Mouse (Mus musculus) liver, embryonic 12.5 days (tissue): Measurements from ENCODE around the gene Fasn. TPM values are rescaled to one million over a fixed set of nuclear protein-coding genes. Genes with fewer than 3 reads are reported as not detected.

Source experiments
- ATAC-seq: fragments of 200-750 bp; cut with Nextera tagmentation; 2 replicates; pipeline ENCODE4 v1.8.0; 2017; ENCODE audit warnings: moderate number of reproducible peaks, mild to moderate bottlenecking, moderate library complexity
- H3K27ac ChIP-seq: fragments of 300-500 bp; sonication (generic); 2 replicates; pipeline ENCODE4 v1.5.1; 2016; ENCODE audit warnings: mild to moderate bottlenecking
- H3K27me3 ChIP-seq: fragments of 300-500 bp; sonication (generic); replicated peaks from 2 replicates; pipeline ENCODE4 v1.6.1; 2016; ENCODE audit warnings: mild to moderate bottlenecking, moderate library complexity
- H3K36me3 ChIP-seq: fragments of 300-500 bp; sonication (generic); 2 replicates; pipeline ENCODE4 v1.6.1; 2016; ENCODE audit warnings: mild to moderate bottlenecking, moderate library complexity
- H3K4me1 ChIP-seq: fragments of 300-500 bp; sonication (generic); 2 replicates; pipeline ENCODE4 v1.6.1; 2016
- H3K4me2 ChIP-seq: fragments of 300-500 bp; sonication (generic); 2 replicates; pipeline ENCODE4 v1.6.1; 2016; ENCODE audit warnings: mild to moderate bottlenecking, moderate library complexity
- H3K4me3 ChIP-seq: fragments of 300-500 bp; sonication (generic); 2 replicates; pipeline ENCODE4 v1.5.1; 2016; ENCODE audit warnings: mild to moderate bottlenecking, moderate library complexity
- H3K9ac ChIP-seq: fragments of 300-500 bp; sonication (generic); 2 replicates; pipeline ENCODE4 v1.6.1; 2016; ENCODE audit warnings: mild to moderate bottlenecking, moderate library complexity
- H3K9me3 ChIP-seq: fragments of 300-500 bp; sonication (generic); replicated peaks from 2 replicates; pipeline ENCODE4 v1.6.1; 2016; ENCODE audit warnings: mild to moderate bottlenecking, moderate library complexity
- WGBS: fragments of 180-500 bp; shearing (Covaris S2); methylation state at CpG from one replicate; pipeline ENCODE4 v1.1.7; 2016; ENCODE audit not compliant: insufficient replicate concordance; 5-methylcytosine and 5-hydroxymethylcytosine counted together
- polyA plus RNA-seq: library from polyadenylated mRNA; unstranded; fragments of >200 nt; fragmentation: Nextera tagmentation; extraction: Ambion mirVana; gene quantifications from 2 replicates; pipeline ENCODE4 v1.2.1, GENCODE M21; 2016

Fasn gene
- polyA plus RNA-seq, 1 experiment from 2014 or later = 35.9 TPM

GRCm38 (mm10) chr11:120825289-120825863 lies 1.0 kb upstream of the Fasn start:
- whole genome bisulfite sequencing = 67% methylated on average over 4 of the region's 4 CpGs
- Histone ChIP-seq H3K4me2 (peak overlapping the region; percentile 95), H3K4me1 (peaks cover 50% of the 10 kb centered on the region), H3K27me3 (0 out of 2 replicates have a peak, but pooled peaks cover 4% of the 10 kb centered on the region), H3K4me3 (peak overlapping the region; percentile 77), H3K9ac (peak overlapping the region; percentile 70), H3K36me3 (peaks cover 28% of the 10 kb centered on the region), H3K9me3 (no peaks in the 10 kb centered on the region), H3K27ac (peak overlapping the region; percentile 90)
- ATAC-seq = no peak

DNA sequence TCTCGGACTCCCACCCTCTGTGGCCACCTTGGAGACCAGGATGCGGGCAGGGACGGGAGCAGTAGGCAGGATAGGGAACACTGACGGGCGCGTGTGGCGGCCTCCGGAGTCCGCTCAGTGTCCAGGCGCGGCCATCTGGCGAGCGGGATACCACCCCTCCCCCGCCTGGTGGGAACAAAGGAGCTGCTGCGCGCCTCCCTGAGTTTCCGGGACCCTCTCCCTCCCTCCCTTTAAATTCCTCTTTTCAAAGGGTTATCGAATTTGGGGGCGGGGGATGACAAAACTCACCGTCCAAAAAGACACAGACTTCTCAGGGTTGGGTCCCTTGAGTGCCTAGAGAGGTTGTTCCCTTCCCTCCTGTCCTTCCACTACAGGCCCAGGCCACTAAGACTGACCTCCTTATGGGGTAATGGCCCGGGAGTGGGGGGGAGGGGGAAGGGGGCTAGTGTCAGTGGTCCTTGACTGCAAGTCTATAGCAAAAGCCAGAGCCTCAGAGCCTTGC lies 491 bp upstream of the Fasn start:
- peak overlapping the region; percentile 77 for H3K4me3 ChIP-seq
- ATAC-seq = no peak
- H3K9ac ChIP-seq = peak overlapping the region; percentile 70
- H3K4me2 ChIP-seq = peak overlapping the region; percentile 95
- under 1% methylated on average over 21 of the region's 21 CpGs for WGBS
- peak overlapping the region; percentile 90 for H3K27ac ChIP-seq
- H3K36me3 ChIP-seq = peaks cover 33% of the 10 kb centered on the region
- 0 out of 2 replicates have a peak, but pooled peaks cover 4% of the 10 kb centered on the region for H3K27me3 ChIP-seq
- peaks cover 50% of the 10 kb centered on the region for H3K4me1 ChIP-seq
- no peaks in the 10 kb centered on the region for H3K9me3 ChIP-seq

- peak overlapping the region; percentile 88 for H3K9ac ChIP-seq
- H3K36me3 ChIP-seq = peaks cover 46% of the 10 kb centered on the region
- H3K4me2 ChIP-seq = peak overlapping the region; percentile 95
- no peaks in the 10 kb centered on the region for H3K9me3 ChIP-seq
- H3K27ac ChIP-seq = peak overlapping the region; percentile 90
- peak overlapping the region; percentile 77 for H3K4me3 ChIP-seq
- H3K4me1 ChIP-seq = peaks cover 50% of the 10 kb centered on the region
- WGBS = under 1% methylated on average over 40 of the region's 40 CpGs
- 0 out of 2 replicates have a peak, but pooled peaks cover 1% of the 10 kb centered on the region for H3K27me3 ChIP-seq
- ATAC-seq = peak; percentile 67
Measured at GRCm38 (mm10) chr11:120823551-120823947, 798 bp downstream of the Fasn start.

GRCm38 (mm10) chr11:120822831-120823550 lies 1.4 kb downstream of the Fasn start:
- Histone ChIP-seq H3K4me1 (peaks cover 50% of the 10 kb centered on the region), H3K27me3 (no peaks in the 10 kb centered on the region), H3K4me2 (peak overlapping the region; percentile 95), H3K4me3 (peak overlapping the region; percentile 77), H3K9me3 (no peaks in the 10 kb centered on the region), H3K27ac (peak overlapping the region; percentile 90), H3K36me3 (peaks cover 51% of the 10 kb centered on the region), H3K9ac (peak overlapping the region; percentile 88)
- no peak for ATAC-seq
- WGBS = 2% methylated on average over 14 of the region's 14 CpGs

GRCm38 (mm10) chr11:120822321-120822720 lies 2.0 kb downstream of the Fasn start:
- H3K4me1 ChIP-seq = peaks cover 50% of the 10 kb centered on the region
- 42% methylated on average over 4 of the region's 4 CpGs for WGBS
- H3K27ac ChIP-seq = no peak overlapping the region
- peak overlapping the region; percentile 88 for H3K9ac ChIP-seq
- no peak for ATAC-seq
- H3K4me3 ChIP-seq = peak overlapping the region; percentile 77
- H3K4me2 ChIP-seq = peak overlapping the region; percentile 95
- no peaks in the 10 kb centered on the region for H3K9me3 ChIP-seq
- no peaks in the 10 kb centered on the region for H3K27me3 ChIP-seq
- H3K36me3 ChIP-seq = peaks cover 58% of the 10 kb centered on the region

DNA sequence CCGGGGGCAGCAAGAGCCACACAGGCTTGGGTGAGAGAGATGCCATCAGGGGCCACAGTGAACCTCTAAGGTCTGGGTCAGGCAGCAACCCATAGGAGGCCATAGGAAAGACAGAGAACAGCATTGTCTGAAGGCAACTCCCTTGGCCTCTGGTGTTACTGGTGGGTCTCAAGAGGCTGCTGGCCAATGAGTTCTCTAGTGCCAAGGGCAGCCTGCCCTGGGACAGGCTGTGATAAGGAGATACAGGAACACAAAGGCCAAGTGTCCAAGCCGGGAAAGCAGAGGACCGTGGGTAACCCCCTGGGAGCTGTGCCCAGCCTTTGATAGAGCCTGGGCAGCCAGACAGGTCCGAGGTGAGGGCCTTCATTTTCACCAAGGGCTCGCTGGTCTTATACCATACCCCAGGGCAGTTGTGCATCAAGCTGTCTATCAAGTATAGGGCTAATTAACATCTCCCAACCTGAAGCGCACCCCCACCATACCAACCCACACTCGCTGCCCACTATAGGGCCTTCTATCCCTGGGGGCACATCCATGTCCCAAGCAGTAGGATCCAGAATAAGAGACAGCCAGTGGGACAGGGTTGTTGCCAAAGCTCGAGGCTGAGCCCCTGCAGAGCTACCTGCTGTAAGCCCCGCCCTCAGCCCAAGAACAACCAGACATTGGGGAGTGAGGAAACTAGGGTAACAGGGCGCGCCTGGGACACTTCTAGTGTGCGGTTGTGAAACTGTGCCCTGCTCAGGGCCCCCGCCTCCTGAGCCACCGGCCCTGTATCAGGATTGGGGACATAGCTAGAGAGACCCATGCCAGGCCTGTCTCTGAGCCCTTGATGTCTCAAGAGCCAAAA lies 3.0 kb downstream of the Fasn start:
- Histone ChIP-seq H3K4me3 (peak overlapping the region; percentile 77), H3K27me3 (no peaks in the 10 kb centered on the region), H3K9me3 (no peaks in the 10 kb centered on the region), H3K4me2 (peak overlapping the region; percentile 95), H3K4me1 (peaks cover 50% of the 10 kb centered on the region), H3K36me3 (peaks cover 67% of the 10 kb centered on the region), H3K9ac (no peak overlapping the region; the same call in 1 of the 2 replicates), H3K27ac (no peak overlapping the region)
- no peak for ATAC-seq
- 83% methylated on average over 14 of the region's 14 CpGs for WGBS

DNA sequence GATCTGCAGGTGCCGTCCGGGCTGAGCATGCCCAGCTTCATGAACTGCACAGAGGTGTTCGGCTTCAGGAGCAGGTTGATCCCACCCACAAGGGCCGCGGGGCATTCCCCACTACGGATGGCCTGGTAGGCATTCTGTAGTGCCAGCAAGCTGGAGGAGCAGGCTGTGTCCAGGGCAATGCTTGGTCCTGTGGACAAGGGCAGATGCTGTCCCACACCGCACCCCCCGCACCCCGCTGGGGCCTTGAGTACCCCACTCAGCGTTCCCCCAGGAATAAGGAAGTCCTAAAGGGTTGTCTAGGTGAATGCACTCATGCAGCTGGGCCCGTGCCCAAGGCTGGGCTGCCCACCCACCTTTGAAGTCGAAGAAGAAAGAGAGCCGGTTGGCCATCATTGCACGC lies 3.8 kb downstream of the Fasn start:
- Histone ChIP-seq H3K9me3 (no peaks in the 10 kb centered on the region), H3K4me1 (peaks cover 43% of the 10 kb centered on the region), H3K4me2 (no peak overlapping the region), H3K9ac (no peak overlapping the region), H3K4me3 (no peak overlapping the region), H3K36me3 (peaks cover 72% of the 10 kb centered on the region), H3K27me3 (no peaks in the 10 kb centered on the region), H3K27ac (no peak overlapping the region)
- 84% methylated on average over 14 of the region's 14 CpGs for WGBS
- ATAC-seq = no peak

- Histone ChIP-seq H3K36me3 (peaks cover 82% of the 10 kb centered on the region), H3K27me3 (no peaks in the 10 kb centered on the region), H3K4me1 (peaks cover 34% of the 10 kb centered on the region), H3K27ac (no peak overlapping the region), H3K9me3 (no peaks in the 10 kb centered on the region), H3K9ac (no peak overlapping the region), H3K4me3 (no peak overlapping the region), H3K4me2 (no peak overlapping the region)
- WGBS = 89% methylated on average over 6 of the region's 6 CpGs
- no peak for ATAC-seq
Measured at GRCm38 (mm10) chr11:120819556-120819955, 4.8 kb downstream of the Fasn start.

DNA sequence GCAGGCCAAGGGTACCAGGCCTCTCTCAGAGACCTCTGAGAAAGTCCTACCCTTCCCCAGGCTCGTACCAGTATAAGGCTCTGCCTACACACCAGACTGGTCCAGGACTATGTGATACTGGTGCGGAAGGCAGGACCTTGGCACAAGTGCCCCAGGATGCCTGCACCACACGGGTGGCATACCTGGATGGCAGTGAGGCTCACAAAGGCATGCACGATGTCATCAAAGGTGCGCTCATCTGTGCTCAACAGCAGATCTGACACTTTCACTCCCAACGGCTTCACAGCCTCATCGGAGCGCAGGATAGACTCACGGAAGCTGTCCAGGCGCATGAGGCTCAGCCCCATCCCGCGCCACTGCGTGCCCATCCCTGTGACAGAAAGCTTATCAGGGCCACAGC lies 6.1 kb downstream of the Fasn start:
- Histone ChIP-seq H3K27ac (no peak overlapping the region), H3K36me3 (peaks cover 95% of the 10 kb centered on the region), H3K27me3 (no peaks in the 10 kb centered on the region), H3K4me1 (peaks cover 25% of the 10 kb centered on the region), H3K4me2 (no peak overlapping the region), H3K9me3 (no peaks in the 10 kb centered on the region), H3K4me3 (no peak overlapping the region), H3K9ac (no peak overlapping the region)
- ATAC-seq = no peak
- WGBS = 88% methylated on average over 13 of the region's 13 CpGs

DNA sequence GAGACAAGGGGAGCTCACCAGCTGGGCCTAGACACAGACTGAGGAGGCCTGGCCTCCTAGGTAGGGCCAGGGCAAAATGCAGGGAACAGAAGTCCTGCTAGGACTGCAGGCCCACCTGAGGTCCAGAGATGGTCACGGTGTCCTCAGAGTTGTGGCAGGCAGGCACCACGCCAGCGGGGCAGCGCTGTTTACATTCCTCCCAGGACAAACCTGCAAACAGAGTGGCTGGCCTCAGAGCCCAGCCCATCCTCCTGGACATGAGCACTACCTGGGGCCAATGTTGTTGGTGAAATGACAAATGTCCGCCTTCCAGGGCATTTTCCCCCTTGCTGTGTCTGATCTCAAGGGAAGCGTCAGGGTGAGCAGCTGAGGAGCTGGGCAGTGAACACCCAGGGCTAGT lies 7.0 kb downstream of the Fasn start:
- ATAC-seq = no peak
- Histone ChIP-seq H3K4me1 (peaks cover 16% of the 10 kb centered on the region), H3K4me2 (no peak overlapping the region), H3K4me3 (no peak overlapping the region), H3K36me3 (peaks cover 100% of the 10 kb centered on the region), H3K27ac (no peak overlapping the region), H3K27me3 (no peaks in the 10 kb centered on the region), H3K9me3 (no peaks in the 10 kb centered on the region), H3K9ac (no peak overlapping the region)
- WGBS = 78% methylated on average over 6 of the region's 6 CpGs

GRCm38 (mm10) chr11:120812068-120812467 lies 12.3 kb downstream of the Fasn start:
- Histone ChIP-seq H3K4me2 (no peak overlapping the region), H3K27ac (no peak overlapping the region), H3K9me3 (no peaks in the 10 kb centered on the region), H3K9ac (no peak overlapping the region), H3K4me1 (no peaks in the 10 kb centered on the region), H3K27me3 (no peaks in the 10 kb centered on the region), H3K4me3 (no peak overlapping the region), H3K36me3 (peaks cover 100% of the 10 kb centered on the region)
- 87% methylated on average over 16 of the region's 16 CpGs for WGBS
- ATAC-seq = no peak

DNA sequence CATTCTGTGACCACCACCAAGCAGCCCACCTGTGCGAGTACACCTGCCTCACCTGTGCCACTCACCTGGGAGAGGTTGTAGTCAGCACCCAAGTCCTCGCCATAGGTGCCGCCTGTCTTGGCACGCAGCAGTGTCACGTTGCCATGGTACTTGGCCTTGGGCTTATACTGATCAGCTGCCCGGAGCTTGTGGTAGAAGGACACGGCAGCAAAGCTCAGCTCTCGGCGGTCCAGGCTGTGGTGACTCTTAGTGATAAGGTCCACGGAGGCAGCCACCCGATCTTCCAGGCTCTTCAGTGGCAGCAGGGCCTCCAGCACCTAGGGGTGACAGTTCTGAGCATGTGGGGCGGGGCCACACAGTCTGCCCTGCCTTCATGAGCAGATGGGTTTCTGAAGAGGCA lies 16.3 kb downstream of the Fasn start:
- H3K9ac ChIP-seq = no peak overlapping the region
- no peaks in the 10 kb centered on the region for H3K4me1 ChIP-seq
- WGBS = 70% methylated on average over 12 of the region's 12 CpGs
- H3K4me3 ChIP-seq = no peak overlapping the region
- H3K36me3 ChIP-seq = peaks cover 78% of the 10 kb centered on the region
- H3K9me3 ChIP-seq = no peaks in the 10 kb centered on the region
- H3K27ac ChIP-seq = no peak overlapping the region
- H3K4me2 ChIP-seq = no peak overlapping the region
- H3K27me3 ChIP-seq = no peaks in the 10 kb centered on the region
- ATAC-seq = no peak
